Mouse (Mus musculus) neural tube, embryonic 15.5 days (tissue): ENCODE results near the gene Anxa4. TPM values are rescaled to one million over a fixed set of nuclear protein-coding genes. Genes with fewer than 3 reads are reported as not detected.

ENCODE experiments used
- ATAC-seq: fragments of 200-750 bp; cut with Nextera tagmentation; 2 replicates; pipeline ENCODE4 v1.8.0; 2017; ENCODE audit warnings: mild to moderate bottlenecking, moderate TSS enrichment, moderate library complexity; ENCODE audit not compliant: low FRiP score
- H3K27ac ChIP-seq: fragments of 300-500 bp; sonication (generic); replicated peaks from 2 replicates; pipeline ENCODE4 v1.5.1; 2015; ENCODE audit warnings: mild to moderate bottlenecking, inconsistent platforms
- H3K27me3 ChIP-seq: fragments of 300-500 bp; sonication (generic); replicated peaks from 2 replicates; pipeline ENCODE4 v1.6.1; 2015; ENCODE audit warnings: inconsistent platforms
- H3K36me3 ChIP-seq: fragments of 300-500 bp; sonication (generic); 2 replicates; pipeline ENCODE4 v1.6.1; 2015; ENCODE audit warnings: inconsistent platforms
- H3K4me1 ChIP-seq: fragments of 300-500 bp; sonication (generic); 2 replicates; pipeline ENCODE4 v1.6.1; 2015; ENCODE audit warnings: inconsistent platforms
- H3K4me2 ChIP-seq: fragments of 300-500 bp; sonication (generic); 2 replicates; pipeline ENCODE4 v1.6.1; 2015; ENCODE audit warnings: inconsistent platforms, mild to moderate bottlenecking, moderate library complexity
- H3K4me3 ChIP-seq: fragments of 300-500 bp; sonication (generic); replicated peaks from 2 replicates; pipeline ENCODE4 v1.5.1; 2015; ENCODE audit warnings: mild to moderate bottlenecking, inconsistent platforms
- H3K9ac ChIP-seq: fragments of 300-500 bp; sonication (generic); replicated peaks from 2 replicates; pipeline ENCODE4 v1.6.1; 2015; ENCODE audit warnings: mild to moderate bottlenecking, inconsistent platforms
- H3K9me3 ChIP-seq: fragments of 300-500 bp; sonication (generic); replicated peaks from 2 replicates; pipeline ENCODE4 v1.6.1; 2016; ENCODE audit warnings: inconsistent platforms
- WGBS: fragments of 180-500 bp; shearing (Covaris S2); methylation state at CpG from one replicate; pipeline ENCODE4 v1.1.7; 2015; ENCODE audit warnings: mixed read lengths; 5-methylcytosine and 5-hydroxymethylcytosine counted together
- polyA plus RNA-seq: library from polyadenylated mRNA; unstranded; fragments of >200 nt; fragmentation: Nextera tagmentation; extraction: Ambion mirVana; gene quantifications from 2 replicates; pipeline ENCODE4 v1.2.1, GENCODE M21; 2015

Anxa4 gene
- polyA plus RNA-seq, 1 experiment from 2014 or later = 4.2 TPM

DNA sequence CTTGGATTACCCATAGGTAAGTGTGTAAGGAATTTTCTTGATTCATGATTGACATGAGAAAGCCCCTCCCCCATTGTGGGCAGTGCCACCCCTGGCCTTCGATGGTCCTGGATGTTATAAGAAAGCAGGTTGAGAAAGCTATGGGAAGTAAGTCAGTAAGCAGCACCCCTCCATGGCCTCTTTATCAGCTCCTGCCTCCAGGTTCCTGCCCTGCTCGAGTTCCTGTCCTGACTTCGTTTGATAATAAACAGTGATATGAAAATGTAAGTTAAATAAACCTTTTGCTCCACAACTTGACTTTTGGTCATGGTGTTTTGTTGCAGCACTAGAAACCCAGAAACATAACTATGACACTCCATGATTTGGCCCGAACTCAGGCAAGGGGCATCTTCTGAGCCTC is 43.6 kb downstream of the Anxa4 start:
- H3K9me3 ChIP-seq = no peaks in the 10 kb centered on the region
- 85% methylated on average over 4 of the region's 4 CpGs for WGBS
- H3K4me2 ChIP-seq = no peak overlapping the region

DNA sequence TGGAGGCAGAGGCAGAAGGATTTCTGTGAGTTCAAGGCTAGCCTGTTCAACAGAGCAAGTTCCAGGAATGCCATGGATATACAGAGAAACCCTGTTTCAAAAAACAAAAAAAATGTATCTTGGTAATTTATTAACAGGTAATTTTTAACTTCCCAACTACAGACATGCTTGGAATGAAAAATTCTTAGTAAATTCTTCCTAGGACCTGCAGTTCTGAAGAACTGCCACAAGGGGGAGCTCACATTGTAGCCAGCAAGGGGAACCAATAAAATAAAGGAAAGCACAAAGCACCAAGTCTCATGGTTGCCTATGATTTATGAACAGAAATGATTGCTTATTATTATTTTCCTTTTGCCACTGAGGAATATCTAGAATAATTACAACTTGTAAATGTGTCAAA is 46.2 kb downstream of the Anxa4 start:
- Histone ChIP-seq H3K9ac (no peak overlapping the region), H3K36me3 (no peaks in the 10 kb centered on the region), H3K9me3 (no peaks in the 10 kb centered on the region), H3K4me1 (no peaks in the 10 kb centered on the region), H3K27ac (no peak overlapping the region), H3K27me3 (no peaks in the 10 kb centered on the region), H3K4me3 (no peak overlapping the region), H3K4me2 (no peak overlapping the region)
- 0 out of 2 replicates have a peak, but pooled peaks have one; percentile 31 for ATAC-seq

More for the DNA sequence above, 43.6 kb downstream of the Anxa4 start:
- Histone ChIP-seq H3K4me3 (no peak overlapping the region), H3K4me1 (no peaks in the 10 kb centered on the region), H3K36me3 (no peaks in the 10 kb centered on the region), H3K9ac (no peak overlapping the region), H3K27ac (no peak overlapping the region), H3K27me3 (no peaks in the 10 kb centered on the region)
- ATAC-seq = no peak

DNA sequence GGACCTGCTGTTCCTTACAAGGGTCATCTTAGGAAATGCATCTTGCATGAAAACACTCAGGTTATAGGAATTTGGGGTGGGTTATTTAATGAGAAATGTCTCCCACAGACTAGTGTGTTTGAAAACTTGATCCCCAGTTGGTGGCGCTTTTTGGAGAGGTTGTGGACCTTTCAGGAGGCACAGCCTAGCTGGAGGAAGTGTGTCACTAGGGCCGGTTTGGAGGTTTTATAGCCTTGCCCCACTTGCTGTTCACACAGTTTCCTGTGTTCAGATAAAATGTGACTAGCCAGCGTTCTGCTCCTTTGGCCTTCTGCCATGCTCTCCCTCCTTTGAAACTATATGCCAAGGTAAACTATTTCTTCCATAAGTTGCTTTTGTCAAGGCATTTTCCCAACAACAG is 52.7 kb downstream of the Anxa4 start:
- no peak overlapping the region for H3K4me2 ChIP-seq
- WGBS = 32% methylated on average over 3 of the region's 3 CpGs
- H3K9ac ChIP-seq = no peak overlapping the region
- ATAC-seq = no peak
- H3K27ac ChIP-seq = no peak overlapping the region
- H3K4me1 ChIP-seq = no peaks in the 10 kb centered on the region
- H3K27me3 ChIP-seq = no peaks in the 10 kb centered on the region
- H3K9me3 ChIP-seq = no peaks in the 10 kb centered on the region
- H3K4me3 ChIP-seq = no peak overlapping the region
- no peaks in the 10 kb centered on the region for H3K36me3 ChIP-seq

DNA sequence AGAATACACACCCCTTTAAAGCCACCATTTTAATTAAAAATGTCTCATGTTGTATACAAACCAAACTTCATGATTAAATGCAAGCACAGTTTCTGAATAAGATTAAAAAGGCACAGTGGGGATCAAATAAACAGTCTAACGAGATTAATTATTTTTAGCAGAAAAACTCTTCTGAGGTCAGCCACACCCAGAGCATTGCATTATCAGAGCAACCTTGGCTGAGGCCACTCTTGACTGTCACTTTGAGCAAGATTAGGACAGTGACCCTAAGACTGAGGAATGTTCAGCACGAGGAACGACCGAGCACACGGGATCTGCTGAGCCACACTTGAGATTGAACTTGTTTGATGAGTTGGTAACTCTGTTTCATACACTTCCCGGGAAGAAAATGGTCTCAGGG is 56.6 kb downstream of the Anxa4 start:
- Histone ChIP-seq H3K36me3 (no peaks in the 10 kb centered on the region), H3K4me3 (no peak overlapping the region), H3K4me1 (peaks cover 16% of the 10 kb centered on the region), H3K27me3 (no peaks in the 10 kb centered on the region), H3K9ac (no peak overlapping the region), H3K9me3 (no peaks in the 10 kb centered on the region), H3K27ac (no peak overlapping the region), H3K4me2 (no peak overlapping the region)
- ATAC-seq = no peak
- WGBS = 88% methylated on average over 6 of the region's 6 CpGs

DNA sequence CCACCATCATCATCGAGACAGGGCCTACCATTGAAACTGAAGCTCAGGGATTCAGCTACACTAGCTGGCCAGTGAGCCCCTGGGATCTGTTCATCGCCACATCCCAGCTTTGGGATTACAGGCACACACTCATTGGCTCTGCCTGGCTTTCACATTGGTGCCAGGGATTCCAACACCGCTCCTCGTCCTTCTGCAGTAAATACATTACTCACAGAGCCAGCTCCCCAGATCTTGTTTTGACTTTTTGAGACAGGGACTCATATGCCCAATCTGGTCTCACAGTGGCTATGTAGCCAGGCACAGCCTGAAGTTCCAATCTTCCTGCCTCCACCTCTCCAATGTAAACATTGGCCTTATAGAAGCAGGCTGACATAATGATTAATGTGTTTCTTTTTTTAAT is 57.1 kb downstream of the Anxa4 start:
- H3K9ac ChIP-seq = no peak overlapping the region
- no peaks in the 10 kb centered on the region for H3K36me3 ChIP-seq
- H3K4me3 ChIP-seq = no peak overlapping the region
- ATAC-seq = no peak
- H3K4me2 ChIP-seq = no peak overlapping the region
- H3K4me1 ChIP-seq = peaks cover 19% of the 10 kb centered on the region
- WGBS = 81% methylated on average over 4 of the region's 4 CpGs
- H3K27ac ChIP-seq = no peak overlapping the region
- no peaks in the 10 kb centered on the region for H3K27me3 ChIP-seq
- H3K9me3 ChIP-seq = no peaks in the 10 kb centered on the region

DNA sequence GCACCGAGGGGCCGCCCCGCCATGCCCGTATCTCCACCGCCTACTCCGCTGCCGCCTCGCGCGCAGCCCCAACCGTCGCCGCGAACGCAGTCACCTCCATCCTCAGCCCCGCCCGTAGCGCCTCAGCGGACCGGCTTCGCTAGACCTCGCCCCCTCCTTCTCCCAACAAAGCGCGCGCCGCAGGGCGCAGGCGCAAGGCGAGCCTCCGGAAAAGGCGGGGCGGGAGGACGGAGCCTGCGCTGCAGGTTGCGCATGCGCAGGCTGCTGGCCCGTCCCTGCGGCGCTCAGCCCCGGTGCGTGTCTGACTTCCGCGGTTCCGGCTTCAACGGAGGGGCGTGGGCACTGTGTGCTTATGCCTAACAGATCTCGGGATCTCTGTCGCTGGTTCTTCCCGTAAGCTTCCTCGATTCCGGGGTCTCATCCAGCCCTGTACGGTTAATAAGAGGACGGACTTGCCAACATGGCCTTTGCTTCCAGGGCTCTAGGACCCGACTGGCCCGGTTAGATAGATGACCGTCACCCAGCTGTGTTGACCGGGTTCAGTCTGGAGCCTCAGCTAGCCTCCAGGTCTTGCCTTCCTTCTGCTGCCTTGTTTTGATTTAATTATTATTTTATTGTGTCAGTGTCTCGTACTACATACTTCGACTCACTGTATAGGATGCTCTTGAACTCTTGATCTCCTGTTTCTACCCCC is 60.1 kb downstream of the Anxa4 start, which contains the start of gene Gmcl1:
Gene Gmcl1 (minus strand): TSS at position 201 of the 694 bp plus-strand sequence.
- peak within 1 kb of the TSS; percentile 92 for H3K27ac ChIP-seq
- WGBS = under 1% methylated on average over 57 of the region's 59 CpGs
- peak within 1 kb of the TSS; percentile 82 for H3K4me2 ChIP-seq
- peak; percentile 95 for ATAC-seq
- H3K4me1 ChIP-seq = peaks cover 39% of the 10 kb centered on the region
- H3K9me3 ChIP-seq = no peaks in the 10 kb centered on the region
- peak within 1 kb of the TSS; percentile 85 for H3K9ac ChIP-seq
- peak within 1 kb of the TSS; percentile 99 for H3K4me3 ChIP-seq
- H3K27me3 ChIP-seq = no peaks in the 10 kb centered on the region
- no peaks in the 10 kb centered on the region for H3K36me3 ChIP-seq

DNA sequence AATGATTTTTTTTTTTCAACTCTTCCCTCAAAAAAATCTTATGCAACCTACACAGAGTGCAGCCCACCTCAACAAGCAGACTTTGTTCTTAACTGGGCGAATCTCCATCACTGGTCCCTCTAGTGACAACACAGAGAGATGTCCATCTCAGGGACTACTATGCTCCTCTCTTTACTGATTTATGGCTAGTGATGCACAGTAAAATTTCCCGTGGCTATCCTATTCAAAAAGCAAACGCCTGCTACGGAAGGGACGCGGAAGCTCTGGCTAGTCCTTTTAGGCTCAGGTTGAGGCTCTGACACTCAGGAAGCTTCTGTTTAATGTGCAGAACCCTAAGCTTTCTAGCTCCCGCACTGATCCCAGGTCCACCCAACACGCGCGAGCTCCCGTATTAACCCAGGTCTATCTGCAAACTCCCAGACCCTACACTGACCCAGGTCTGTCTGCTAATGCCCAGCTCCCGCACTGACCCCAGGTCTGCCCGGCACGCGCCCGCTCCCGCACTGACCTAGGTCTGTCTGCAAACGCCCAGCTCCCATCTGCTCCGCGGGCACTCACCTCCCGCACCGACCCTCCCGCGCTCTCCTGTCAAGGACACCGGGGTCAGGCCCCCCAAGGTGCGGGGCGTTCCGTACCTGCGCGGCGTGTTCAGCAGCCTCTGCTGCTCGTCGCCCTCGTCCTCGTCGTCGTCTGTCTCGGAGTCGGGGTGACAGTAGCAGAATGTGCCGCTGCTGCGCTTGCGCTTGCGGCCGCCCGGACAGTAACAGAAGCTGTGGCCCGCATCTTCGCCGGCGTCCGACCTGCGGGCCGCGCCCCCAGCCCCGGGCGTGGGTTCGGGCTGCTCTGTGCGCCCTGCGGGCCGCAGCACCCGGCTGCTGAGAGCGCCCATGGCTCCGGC is 60.9 kb downstream of the Anxa4 start:
- Histone ChIP-seq H3K4me1 (peaks cover 39% of the 10 kb centered on the region), H3K27me3 (no peaks in the 10 kb centered on the region), H3K36me3 (peaks cover under 1% of the 10 kb centered on the region), H3K9ac (peak overlapping the region; percentile 85), H3K27ac (peak overlapping the region; percentile 92), H3K4me2 (peak overlapping the region; percentile 82), H3K4me3 (peak overlapping the region; percentile 99), H3K9me3 (no peaks in the 10 kb centered on the region)
- peak; percentile 83 for ATAC-seq
- WGBS = under 1% methylated on average over 62 of the region's 62 CpGs

DNA sequence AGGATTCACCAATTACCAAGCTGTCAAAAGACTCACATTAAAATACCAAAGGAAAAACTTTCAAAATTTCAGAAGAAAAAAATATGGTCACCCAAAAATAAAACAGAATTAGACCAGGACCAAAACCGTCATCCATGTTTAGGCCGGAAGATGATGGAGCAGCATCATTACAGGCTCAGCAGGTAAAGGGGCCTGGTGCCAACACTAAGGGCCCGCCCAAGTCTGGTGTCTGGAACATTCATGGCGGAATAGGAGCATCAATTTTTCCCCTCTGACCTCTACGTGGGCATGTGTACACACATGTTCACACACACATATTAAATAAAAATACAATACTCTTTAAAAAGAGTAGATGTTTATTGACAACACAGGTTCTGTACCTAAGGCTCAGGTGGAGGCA is 64.7 kb downstream of the Anxa4 start:
- 89% methylated on average over 5 of the region's 5 CpGs for WGBS
- H3K27me3 ChIP-seq = no peaks in the 10 kb centered on the region
- no peak overlapping the region for H3K27ac ChIP-seq
- H3K9me3 ChIP-seq = no peaks in the 10 kb centered on the region
- H3K4me2 ChIP-seq = no peak overlapping the region
- H3K4me1 ChIP-seq = peaks cover 31% of the 10 kb centered on the region
- ATAC-seq = no peak
- peaks cover 15% of the 10 kb centered on the region for H3K36me3 ChIP-seq
- H3K4me3 ChIP-seq = no peak overlapping the region
- no peak overlapping the region for H3K9ac ChIP-seq

DNA sequence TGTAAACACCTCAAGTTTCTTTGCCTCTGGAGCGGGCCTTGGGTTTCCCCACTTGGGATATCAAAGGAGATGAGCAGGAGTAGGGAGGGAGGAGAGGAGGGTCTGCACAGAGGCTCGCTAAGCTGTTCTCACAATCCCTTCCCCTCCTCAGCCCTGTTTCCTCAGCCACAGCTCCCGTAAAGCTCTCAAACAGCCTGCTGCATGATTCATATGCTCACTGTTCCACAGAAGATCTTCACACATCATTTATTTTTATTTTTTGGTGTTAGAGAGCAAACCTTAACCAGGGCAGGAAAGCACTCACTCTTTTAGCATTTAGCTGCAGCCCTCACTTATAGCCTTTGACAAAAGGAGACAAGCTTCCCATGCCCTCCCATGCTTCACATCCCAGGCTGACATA is 71.4 kb downstream of the Anxa4 start:
- H3K4me1 ChIP-seq = no peaks in the 10 kb centered on the region
- H3K36me3 ChIP-seq = peaks cover 47% of the 10 kb centered on the region
- no peak overlapping the region for H3K9ac ChIP-seq
- no peak overlapping the region for H3K4me3 ChIP-seq
- H3K27ac ChIP-seq = no peak overlapping the region
- H3K27me3 ChIP-seq = no peaks in the 10 kb centered on the region
- WGBS = 70% methylated on average over 3 of the region's 3 CpGs
- ATAC-seq = no peak
- H3K9me3 ChIP-seq = no peaks in the 10 kb centered on the region
- H3K4me2 ChIP-seq = no peak overlapping the region

DNA sequence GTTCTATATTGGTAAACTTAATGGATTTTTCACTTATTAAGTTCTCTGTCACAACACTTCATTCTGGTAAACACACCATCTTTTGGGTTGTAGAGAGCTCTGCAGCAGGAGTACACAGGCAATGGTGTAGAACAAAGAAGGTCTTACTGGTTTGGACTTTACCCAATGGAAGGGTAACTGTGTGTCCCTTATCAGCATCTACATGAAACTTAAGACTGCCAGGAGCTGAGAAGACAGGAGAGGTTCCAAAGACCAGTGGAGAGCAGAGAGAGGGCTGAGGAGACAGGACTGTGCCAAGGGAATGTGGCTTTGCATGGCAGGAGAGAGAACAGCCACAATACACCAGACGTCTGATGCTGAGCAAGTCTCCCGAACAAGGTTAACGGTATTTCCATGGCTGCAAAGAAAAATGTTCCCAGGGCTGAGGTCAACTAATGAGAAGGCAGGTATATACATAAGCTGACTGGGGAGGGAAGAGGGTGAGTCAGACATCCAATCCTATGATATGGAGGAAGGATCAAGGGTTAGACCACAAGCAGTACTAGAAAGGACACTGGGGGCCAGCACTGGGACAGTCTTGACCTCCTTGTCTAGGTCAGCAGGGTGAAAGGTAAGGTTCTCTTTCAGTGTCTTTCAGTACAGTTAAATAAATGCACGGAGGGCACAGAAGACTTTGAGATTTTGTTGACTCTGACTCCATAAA is 85.2 kb downstream of the Anxa4 start:
- no peak for ATAC-seq
- Histone ChIP-seq H3K27ac (no peak overlapping the region), H3K27me3 (no peaks in the 10 kb centered on the region), H3K4me3 (no peak overlapping the region), H3K9me3 (no peaks in the 10 kb centered on the region), H3K9ac (no peak overlapping the region), H3K36me3 (peaks cover 73% of the 10 kb centered on the region), H3K4me2 (no peak overlapping the region), H3K4me1 (no peaks in the 10 kb centered on the region)
- 84% methylated on average over 4 of the region's 4 CpGs for WGBS

DNA sequence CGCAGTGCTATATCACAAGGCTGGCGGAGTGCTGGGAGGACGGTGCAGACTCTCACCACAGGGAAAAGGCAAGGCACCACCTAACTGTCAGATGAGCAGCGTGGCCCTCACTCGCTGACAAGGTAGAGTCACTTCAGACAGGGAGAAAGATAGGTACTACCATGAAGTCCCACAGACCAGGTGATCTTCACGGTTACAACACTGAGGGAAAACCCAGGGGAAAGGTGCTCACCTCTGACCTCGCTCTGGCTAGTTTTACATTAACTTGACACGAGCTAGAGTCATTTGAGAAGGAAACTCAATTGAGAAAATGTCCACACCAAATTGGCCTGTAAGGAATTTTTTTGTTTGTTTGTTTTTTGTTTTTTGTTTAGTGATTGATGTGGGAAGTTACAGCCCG is 90.8 kb downstream of the Anxa4 start:
- 93% methylated on average over 9 of the region's 9 CpGs for WGBS
- peaks cover 94% of the 10 kb centered on the region for H3K36me3 ChIP-seq
- ATAC-seq = no peak

More for the DNA sequence above, 90.8 kb downstream of the Anxa4 start:
- Histone ChIP-seq H3K9me3 (no peaks in the 10 kb centered on the region), H3K4me1 (no peaks in the 10 kb centered on the region), H3K9ac (no peak overlapping the region), H3K27ac (no peak overlapping the region), H3K4me3 (no peak overlapping the region), H3K27me3 (no peaks in the 10 kb centered on the region), H3K4me2 (no peak overlapping the region)
